Mouse (Mus musculus) monocyte, adult 5-6 weeks (primary cell): ENCODE results near the gene Tlx1. TPM values are rescaled to one million over a fixed set of nuclear protein-coding genes. Genes with fewer than 3 reads are reported as not detected.

Experiments used
- ATAC-seq: fragments of 153-309, 156-312 bp; replicated peaks from 2 replicates; pipeline ENCODE4 v1.8.0; 2017; ENCODE audit warnings: mild to moderate bottlenecking; ENCODE audit not compliant: low TSS enrichment, insufficient number of reproducible peaks, severe bottlenecking, poor library complexity, low FRiP score
- total RNA-seq: library from RNA; stranded (forward); fragments of 200-1000, 200-491, 200-594 nt; gene quantifications from 3 replicates; pipeline ENCODE4 v1.2.3, GENCODE M21; 2017

Gene Tlx1
- not detected in 3 replicates for total RNA-seq

GRCm38 (mm10) chr19:45150490-45151181, at the start of gene Tlx1:
Gene Tlx1 (plus strand): TSS chr19:45150680.
- no peak for ATAC-seq

DNA sequence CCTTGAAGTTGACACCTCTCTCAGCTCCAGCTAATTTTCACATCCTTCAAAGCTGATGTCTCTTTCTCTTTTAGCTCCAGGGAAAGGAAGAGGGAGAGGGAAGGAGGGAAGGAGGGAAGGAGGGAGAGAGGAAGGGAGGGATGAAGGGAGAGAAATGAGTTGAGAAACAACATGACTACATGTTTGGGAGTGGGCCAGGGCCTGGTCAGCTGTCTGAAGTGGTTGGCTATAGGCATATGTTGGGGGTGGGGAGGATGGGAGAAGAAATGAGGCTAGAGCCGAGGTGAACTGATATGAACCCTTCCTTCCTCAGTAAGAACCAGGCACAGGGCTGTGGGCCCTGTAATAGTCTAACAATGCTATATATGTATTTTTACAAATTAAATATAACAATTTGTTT, 44.9 kb upstream of the Tlx1 start:
- no peak for ATAC-seq

DNA sequence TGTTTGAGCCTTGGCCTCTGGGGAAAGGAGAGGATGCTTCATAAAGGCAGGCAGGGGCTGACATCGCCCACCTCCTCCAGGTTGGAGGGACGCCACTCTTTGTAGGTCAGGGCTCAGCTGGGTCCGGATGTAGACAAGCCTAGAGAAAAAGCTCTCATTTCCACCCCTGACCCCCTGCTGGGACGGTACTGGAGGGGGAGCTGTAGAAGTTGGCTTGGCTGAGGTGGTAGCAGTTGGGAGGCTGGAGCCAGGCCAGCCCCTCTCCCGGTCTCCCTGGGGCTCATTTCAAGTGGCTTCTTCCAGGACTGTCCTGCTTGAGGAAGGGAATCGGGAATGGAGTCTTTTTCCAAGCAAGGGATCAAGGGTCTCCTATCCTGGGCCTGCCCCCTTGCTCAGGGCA, 43.8 kb upstream of the Tlx1 start:
- no peak for ATAC-seq

DNA sequence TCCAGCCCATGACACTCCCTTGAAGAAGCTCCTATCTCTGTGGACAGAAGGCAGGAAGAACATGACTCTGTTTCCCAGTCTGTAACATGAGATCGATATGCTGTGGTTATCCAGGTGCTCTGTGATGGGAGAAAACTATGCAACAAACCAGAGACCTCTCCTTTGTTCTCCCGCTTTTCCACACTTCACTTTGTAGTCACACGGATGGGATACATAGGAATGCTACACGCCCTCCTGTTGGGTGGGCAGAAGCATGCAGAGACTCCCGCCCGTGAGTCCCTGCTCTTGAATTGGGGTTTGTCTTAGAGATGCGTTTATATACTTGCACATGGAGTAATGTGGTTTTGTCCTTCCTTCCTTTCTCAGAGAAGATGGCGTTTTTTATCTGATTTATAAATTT, 39.8 kb upstream of the Tlx1 start:
- no peak for ATAC-seq

DNA sequence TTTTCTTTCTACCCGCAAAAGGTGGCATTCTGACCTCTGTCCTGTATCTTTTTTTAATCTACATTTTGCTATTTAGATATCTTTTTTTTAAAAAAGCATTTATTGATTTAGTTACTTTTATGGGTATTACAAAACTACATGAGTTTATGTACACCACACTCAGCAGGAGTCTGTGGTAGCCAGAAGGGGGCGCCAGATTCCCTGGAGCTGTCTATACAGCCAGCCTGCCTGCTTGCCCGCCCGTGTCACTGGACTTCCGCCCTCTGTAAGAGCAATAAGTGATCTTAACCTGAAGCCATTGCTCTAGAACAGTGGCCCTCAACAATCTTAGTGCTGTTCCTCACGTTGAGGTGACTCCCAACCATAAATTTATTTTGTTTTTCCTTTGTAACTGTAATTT, 38.0 kb upstream of the Tlx1 start:
- no peak for ATAC-seq

- ATAC-seq = no peak
Observed at GRCm38 (mm10) chr19:45113791-45114460, 36.6 kb upstream of the Tlx1 start.

- no peak for ATAC-seq
Observed at GRCm38 (mm10) chr19:45114772-45115171, 35.7 kb upstream of the Tlx1 start.

DNA sequence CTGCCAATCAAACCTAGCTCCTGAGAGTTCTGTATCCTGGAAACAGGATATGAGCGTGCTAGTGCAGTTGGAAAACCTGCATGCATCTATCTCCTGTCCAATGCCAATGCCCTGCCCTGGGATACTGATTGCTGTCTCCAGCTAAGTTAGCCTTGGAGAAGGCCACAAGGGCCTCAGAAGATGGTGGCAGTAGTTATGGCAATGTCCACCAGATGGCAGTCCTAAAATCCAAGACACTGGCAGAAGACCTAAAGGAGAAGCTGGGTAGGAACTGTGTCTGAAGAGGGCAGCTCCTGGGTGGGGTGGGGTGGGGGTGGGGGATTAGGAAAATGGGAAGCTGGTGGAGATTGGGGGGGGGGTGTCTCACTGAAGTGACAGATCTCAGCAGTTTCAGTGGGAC, 33.7 kb upstream of the Tlx1 start:
- ATAC-seq = no peak

DNA sequence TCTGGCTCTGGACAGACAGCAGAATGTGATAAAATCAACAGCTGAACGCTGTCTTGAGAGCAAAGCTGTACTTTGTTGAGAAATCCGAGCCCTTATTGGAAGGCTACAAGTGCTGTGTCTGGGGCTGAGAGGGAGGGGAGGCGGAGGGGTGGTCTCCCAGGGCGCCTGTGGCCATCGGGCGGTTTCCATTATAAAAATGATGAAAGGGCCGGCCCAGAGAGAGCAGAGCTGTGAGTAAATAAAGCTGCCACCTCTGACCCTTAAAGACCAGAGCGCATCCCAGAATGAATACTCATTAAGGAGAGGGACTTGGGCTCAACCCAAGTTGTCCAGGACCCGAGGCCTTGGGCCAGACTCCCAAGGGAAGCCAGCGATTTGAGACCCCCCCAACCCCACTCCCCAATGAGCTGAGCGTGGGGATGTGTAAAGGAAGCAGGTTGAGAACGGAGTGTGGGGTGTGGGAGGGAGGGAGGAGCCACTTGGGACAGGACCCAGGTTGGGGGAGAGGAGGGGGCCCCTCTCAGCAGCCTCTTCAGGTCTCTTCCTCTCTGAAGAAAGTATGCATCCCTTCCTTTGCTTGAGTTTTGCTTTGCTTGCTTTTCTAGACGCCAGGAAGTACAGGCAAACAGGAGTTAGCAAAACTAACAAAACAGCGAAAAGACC, 18.4 kb upstream of the Tlx1 start:
- ATAC-seq = no peak

- ATAC-seq = no peak
Observed at GRCm38 (mm10) chr19:45142531-45142930, 7.9 kb upstream of the Tlx1 start.

DNA sequence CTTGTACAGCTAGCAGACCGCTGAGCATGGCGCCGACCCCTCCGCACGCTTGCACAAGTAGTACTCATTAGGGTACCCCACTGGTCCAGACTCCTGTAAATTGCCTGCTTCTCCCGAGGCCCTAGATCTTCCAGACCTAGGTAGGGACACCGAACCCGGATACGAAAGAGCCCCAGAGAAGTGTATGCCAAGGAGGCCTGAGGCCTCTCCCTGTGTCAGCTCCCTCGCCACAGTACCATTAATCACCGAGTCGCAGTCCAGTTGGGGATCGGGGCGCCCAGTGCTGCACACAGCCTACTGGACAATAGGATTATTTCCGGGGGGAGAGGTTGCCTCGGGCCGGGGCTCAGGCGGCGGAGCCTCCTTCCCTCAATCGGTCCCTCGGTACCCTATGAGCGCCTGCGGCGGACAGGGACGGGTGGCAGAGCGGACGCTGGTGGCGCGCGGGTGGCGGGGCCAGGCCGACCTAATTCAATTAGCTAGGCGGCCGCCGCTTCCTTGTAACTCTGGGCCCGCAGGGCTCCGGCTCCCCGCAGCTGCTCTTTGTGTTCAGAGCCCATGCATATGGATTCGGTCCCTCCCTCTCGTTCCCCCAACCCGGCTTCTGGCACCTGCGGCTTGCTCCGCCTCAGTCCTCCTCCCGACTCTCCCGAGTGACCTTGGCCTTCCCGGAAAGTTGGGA, 7.1 kb upstream of the Tlx1 start:
- no peak for ATAC-seq

DNA sequence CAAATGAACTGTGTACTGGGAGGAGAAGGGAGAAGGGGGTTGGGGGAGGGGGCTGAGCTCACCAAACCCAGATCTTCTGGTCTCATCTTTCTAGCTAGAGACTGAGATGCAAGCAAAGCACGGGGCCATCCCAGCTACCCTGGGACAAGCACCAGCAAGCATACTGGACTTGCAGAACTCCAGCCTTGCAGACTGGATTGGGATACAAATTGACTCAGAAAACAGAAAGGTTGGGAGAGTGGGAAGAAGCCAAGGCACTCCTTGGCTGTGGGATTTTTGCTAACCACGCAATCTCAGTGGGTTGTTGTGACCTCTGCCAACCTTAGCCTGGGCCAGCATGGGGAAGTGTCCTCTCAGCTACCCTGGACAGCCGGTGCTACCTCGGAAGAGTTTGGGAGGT, 3.4 kb upstream of the Tlx1 start:
- no peak for ATAC-seq

- no peak for ATAC-seq
Observed at GRCm38 (mm10) chr19:45151361-45152182, 1.1 kb downstream of the Tlx1 start.

DNA sequence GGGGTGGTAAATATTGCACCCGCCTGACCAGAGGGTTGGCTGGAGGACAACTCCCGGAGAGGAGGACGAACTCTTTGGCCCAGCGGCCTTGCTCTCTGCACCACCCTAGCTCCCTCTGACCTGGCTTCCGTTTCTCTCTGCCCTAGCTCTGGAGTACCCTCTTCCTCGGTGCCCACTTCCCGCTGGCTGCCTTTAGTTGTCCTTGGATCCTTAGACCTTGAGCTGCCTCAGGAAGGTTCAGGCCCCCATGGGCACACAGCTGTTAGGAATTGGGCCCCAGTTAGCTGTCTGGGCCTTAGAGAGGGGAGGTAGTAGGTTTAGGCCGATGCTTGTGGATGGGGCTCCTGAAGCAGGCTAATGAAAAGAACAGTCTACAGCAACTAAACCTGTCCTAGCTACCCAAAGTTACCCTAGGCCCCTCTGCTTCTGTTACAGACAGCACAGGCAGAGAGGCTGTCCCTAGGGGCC, 1.7 kb downstream of the Tlx1 start:
- ATAC-seq = no peak

DNA sequence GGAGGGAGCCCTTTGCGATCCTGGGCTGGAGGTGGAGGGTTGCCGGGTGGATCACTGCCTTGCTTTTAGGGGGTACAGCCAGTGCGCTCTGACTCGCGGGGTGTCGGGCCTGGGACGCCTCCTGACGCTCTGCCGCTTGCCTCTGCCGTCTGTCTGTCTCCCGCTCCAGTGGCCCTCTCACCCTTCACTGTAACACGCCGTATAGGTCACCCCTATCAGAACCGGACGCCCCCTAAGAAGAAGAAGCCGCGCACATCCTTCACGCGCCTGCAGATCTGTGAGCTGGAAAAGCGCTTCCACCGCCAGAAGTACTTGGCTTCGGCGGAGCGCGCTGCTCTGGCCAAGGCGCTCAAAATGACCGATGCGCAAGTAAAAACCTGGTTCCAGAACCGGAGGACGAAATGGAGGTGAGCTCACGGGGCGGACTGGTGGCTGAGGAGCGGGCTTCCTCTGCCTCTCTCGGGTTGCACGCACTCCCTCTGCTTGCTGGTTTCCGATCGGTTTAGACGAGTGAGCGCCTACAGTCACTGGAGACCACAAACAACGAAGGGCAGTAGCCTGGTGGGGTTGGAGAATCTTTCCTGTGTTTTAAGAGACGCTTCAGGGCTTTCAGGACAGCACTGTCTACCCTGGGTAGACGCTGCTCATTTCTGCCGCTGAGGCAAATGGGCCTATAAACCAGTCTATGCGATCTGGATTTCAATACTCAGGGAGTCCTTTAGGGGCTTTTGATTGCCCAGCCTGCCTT, 3.0 kb downstream of the Tlx1 start:
- no peak for ATAC-seq

DNA sequence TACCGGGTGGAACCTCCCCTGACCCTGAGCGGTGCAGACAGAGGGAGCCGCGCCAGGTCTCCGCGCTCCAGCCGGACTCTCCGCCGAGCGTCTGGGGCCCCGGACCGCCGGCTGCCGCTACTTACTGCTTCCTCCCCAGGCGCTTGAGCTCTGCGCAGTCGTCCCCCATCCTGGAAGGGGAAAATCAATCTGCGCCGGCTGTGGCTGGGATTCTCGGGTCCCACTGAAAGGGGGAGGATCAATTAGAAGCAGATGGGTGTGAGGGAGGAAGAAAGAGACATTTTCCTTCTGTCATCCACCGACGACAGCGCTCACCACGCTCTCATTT, 3.5 kb downstream of the Tlx1 start:
- no peak for ATAC-seq

- no peak for ATAC-seq
Observed at GRCm38 (mm10) chr19:45154521-45154920, 4.0 kb downstream of the Tlx1 start.

DNA sequence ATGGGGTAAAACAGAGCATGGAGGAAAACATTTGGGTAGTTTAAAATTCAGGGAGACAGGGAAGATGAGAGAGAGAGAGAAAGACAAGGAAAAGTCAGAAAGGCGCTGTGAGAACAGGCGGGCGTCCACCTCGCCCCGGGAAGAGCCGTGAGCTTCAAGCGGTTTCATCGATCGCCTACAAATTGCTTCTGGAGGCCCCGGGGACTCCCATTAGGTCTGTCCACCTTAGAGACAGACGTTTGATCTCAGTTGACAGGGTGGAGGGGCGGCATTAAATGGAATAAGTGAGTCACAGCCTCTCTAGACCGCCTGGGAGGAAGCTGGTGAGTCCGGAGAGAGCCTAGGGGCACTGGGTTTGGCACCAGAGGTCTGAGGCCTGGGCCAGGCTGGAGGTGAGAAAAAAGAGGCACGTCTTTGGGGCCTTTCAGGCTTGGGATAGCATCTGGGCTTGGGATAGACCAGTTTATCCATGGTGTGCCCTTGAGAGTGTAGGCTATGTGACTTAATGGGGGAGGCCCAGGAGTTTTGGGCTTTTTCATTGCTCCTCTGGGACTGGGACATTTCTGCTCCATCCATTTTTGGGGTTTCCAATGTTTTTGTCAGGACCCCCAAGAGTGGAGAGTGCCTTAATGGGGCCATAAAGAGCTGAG, 4.8 kb downstream of the Tlx1 start:
- no peak for ATAC-seq
